Mouse (Mus musculus): ENCODE results near the gene Gm6351. TPM values are rescaled to one million over a fixed set of nuclear protein-coding genes. Genes with fewer than 3 reads are reported as not detected.
"Not testable (repeated sequence)": the region's sequence is repeated elsewhere in the genome, so short reads cannot be mapped to it uniquely, and the experiment has no call there.

Gm6351 gene
- polyA plus RNA-seq (2012; rRNA removed) = not detected in 2 replicates

GRCm38 (mm10) chr5:94076085-94076484 is at the start of gene Gm6351:
Gm6351 (plus strand) TSS chr5:94076385.
- DNase-seq (ENCODE audit: low read depth, low spot score) = not testable (repeated sequence)
- no CpG with 5 or more reads among the region's 3 CpGs for WGBS

DNA sequence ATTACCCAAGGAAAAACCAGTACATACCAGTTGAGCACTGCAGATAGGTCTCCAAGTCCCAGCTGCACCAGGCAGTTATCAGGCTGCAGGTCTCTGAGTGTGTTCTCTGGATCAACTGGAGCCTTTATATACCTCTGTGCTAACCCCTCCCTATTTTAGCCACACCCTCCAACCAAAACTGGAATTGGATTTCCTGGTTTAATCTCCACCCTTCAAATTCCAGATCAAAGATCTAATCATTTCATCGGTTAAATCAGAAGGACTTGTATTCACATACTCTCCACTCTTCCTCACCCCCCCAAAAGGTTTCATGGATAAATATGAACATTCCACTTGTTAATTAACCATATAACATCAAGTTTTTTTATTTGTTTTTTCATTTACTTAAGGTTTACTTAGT is 5.7 kb upstream of the Gm6351 start, which contains the start of gene BC061212:
Gene BC061212, minus strand, starts transcription at position 101 of the 400 bp plus-strand sequence.
- not testable (repeated sequence) for DNase-seq (ENCODE audit: low read depth, low spot score)
- WGBS = no CpG with 5 or more reads among the region's 1 CpGs

Other genes starting within 250 kb of the Gm6351 start
- gene Gm7792, start 232.6 kb upstream of the Gm6351 start, polyA plus RNA-seq (2012; rRNA removed) = not detected in 2 replicates
- gene Gm16429, start 147.3 kb upstream of the Gm6351 start, polyA plus RNA-seq (2012; rRNA removed) = not detected in 2 replicates
- gene BC061212, start 5.8 kb upstream of the Gm6351 start, polyA plus RNA-seq (2012; rRNA removed) = not detected in 2 replicates
- gene Gm3106, start 141.6 kb downstream of the Gm6351 start, polyA plus RNA-seq (2012; rRNA removed) = not detected in 2 replicates
- not detected in 2 replicates for gene A430089I19Rik, start 230.4 kb downstream of the Gm6351 start, polyA plus RNA-seq (2012; rRNA removed)
- gene Gm6502, start 238.1 kb downstream of the Gm6351 start, polyA plus RNA-seq (2012; rRNA removed) = not detected in 2 replicates